Mouse (Mus musculus): ENCODE measurements around the gene Ptprm. TPM values are rescaled to one million over a fixed set of nuclear protein-coding genes. Genes with fewer than 3 reads are reported as not detected.

The Ptprm gene
- 14.3 and 15.8 TPM in 2 replicates for polyA plus RNA-seq (2015; fragmentation: Nextera tagmentation; extraction: Ambion mirVana)

DNA sequence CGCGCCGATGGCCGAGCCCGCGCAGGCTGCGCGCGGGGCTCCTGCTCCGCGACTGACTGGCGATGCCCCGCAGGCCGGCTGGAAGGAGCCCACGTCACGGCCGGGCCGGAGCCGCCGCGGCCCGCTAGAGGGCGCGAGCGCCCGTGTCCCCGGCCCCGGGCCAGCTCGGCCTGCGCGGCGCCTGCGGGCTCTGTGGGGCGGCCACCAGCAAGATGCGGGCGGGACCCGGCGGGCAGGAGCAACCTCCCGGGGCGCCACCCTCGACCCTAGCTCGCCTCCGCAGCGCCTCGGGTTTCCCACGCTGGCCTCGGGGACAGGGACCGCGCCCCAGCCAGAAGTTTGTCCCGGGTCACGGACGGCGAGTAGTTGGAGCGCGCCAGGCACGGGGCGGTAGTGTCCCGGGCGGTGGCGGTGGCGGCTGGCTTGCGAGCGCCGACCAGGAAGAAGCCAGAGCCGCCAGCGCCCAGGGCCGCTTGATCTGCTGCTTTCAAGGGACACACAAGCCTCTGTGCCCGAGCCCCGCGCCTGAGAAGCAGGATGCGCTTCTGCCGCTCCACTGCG, at the start of gene Ptprm:
Gene Ptprm, minus strand, starts transcription at position 7 of the 561 bp plus-strand sequence.
- Histone ChIP-seq H3K4me2 (peak within 1 kb of the TSS; percentile 87), H3K27me3 (peaks cover 26% of the 10 kb centered on the region), H3K36me3 (no peaks in the 10 kb centered on the region), H3K9me3 (no peaks in the 10 kb centered on the region), H3K4me1 (peaks cover 13% of the 10 kb centered on the region), H3K27ac (peak within 1 kb of the TSS; percentile 75), H3K9ac (peak within 1 kb of the TSS; percentile 83), H3K4me3 (peak within 1 kb of the TSS; percentile 61)
- 0% methylated on average over 69 of the region's 73 CpGs for WGBS
- ATAC-seq (ENCODE audit: insufficient number of reproducible peaks, insufficient read depth, low FRiP score, low TSS enrichment, low read depth), result peak; percentile 88

DNA sequence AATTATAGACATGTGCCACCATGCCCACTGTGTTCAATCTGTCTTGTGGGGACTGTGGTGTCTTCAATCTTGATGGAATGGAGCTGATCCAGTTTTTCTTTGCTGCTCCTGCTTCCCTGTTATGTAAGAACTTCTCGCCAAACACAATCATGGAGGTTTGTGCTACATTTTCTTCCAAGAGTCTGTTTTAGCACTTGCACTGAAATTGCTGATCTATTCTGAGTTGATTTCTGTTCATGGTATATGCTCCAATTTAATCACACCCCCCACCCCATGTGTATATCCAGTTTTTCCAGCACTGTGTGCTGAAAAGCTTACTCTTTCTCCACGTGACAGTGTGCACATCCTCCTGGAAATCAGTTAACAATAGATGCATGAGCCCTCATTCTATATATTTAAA, 41.9 kb upstream of the Ptprm start:
- Histone ChIP-seq H3K27me3 (no peaks in the 10 kb centered on the region), H3K36me3 (no peaks in the 10 kb centered on the region), H3K4me3 (no peak overlapping the region), H3K4me2 (no peak overlapping the region), H3K9ac (no peak overlapping the region), H3K4me1 (0 out of 2 replicates have a peak, but pooled peaks cover 3% of the 10 kb centered on the region), H3K27ac (no peak overlapping the region), H3K9me3 (no peaks in the 10 kb centered on the region)
- ATAC-seq (ENCODE audit: insufficient number of reproducible peaks, insufficient read depth, low FRiP score, low TSS enrichment, low read depth), result no peak
- WGBS, result 76% methylated on average over 2 of the region's 2 CpGs

DNA sequence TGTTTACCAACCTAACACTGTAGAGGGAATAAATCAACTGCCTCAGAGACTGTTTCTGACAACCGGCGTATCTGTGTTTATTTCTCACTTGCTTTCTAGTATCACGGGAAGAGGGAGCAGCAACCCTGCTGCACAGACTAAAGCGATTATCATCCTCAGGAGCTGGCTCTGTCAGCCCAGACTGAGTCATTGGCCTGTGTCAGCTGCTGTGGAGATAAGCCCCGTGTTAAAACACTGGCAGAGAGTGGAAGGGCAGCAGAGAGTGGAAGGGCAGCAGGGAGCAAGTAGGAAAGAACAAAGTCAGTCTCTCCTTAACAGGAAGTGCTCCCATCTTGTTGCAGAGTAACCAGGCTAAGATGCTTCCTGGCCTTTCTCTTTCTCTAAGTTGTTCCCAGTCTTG, 36.6 kb upstream of the Ptprm start:
- Histone ChIP-seq H3K9me3 (no peaks in the 10 kb centered on the region), H3K36me3 (no peaks in the 10 kb centered on the region), H3K4me3 (no peak overlapping the region), H3K9ac (no peak overlapping the region), H3K4me2 (no peak overlapping the region), H3K27me3 (no peaks in the 10 kb centered on the region), H3K4me1 (no peaks in the 10 kb centered on the region), H3K27ac (no peak overlapping the region)
- WGBS, result 52% methylated on average over 5 of the region's 5 CpGs
- no peak for ATAC-seq (ENCODE audit: insufficient number of reproducible peaks, insufficient read depth, low FRiP score, low TSS enrichment, low read depth)

DNA sequence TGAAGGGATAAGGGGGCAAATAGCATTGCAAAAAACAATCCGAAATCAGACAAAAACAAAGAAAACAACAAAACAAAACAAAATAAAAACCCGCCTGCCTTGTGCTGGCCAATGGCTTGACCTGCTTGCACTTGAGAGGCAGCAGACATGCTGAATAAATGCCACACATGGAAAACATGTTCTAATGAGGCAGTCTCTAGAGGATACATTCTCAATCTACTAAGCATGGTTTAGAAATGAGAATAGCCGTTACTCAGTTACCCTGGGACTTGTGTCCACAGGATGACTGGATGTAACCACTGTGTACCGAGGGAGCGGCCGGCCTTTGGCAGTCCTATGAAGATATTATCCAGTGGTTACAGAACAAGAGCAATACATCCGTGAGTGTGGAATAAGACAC, 33.9 kb upstream of the Ptprm start:
- Histone ChIP-seq H3K9me3 (no peaks in the 10 kb centered on the region), H3K4me1 (no peaks in the 10 kb centered on the region), H3K36me3 (no peaks in the 10 kb centered on the region), H3K9ac (no peak overlapping the region), H3K4me2 (no peak overlapping the region), H3K27ac (no peak overlapping the region), H3K27me3 (no peaks in the 10 kb centered on the region), H3K4me3 (no peak overlapping the region)
- 72% methylated on average over 7 of the region's 7 CpGs for WGBS
- ATAC-seq (ENCODE audit: insufficient number of reproducible peaks, insufficient read depth, low FRiP score, low TSS enrichment, low read depth), result no peak

DNA sequence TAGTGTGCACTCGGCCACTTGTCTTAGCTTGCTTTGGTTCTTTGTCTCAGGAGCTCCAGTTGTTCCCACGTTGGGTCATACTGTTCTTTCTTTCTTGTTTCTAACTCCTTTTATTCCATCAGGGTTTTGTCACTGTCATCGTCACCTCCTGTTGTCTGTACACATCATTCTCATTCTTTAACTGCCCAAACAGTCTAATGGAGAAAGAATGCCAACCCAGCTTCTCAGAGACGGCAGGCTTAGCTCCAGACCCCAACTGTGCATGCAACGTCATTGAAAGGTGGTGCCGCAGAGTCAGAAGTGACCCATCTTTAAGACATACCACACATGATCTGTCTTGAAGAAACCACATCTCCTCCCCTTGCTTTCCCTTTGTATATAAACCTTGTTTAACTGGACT, 31.0 kb upstream of the Ptprm start:
- WGBS, result 70% methylated on average over 6 of the region's 6 CpGs

DNA sequence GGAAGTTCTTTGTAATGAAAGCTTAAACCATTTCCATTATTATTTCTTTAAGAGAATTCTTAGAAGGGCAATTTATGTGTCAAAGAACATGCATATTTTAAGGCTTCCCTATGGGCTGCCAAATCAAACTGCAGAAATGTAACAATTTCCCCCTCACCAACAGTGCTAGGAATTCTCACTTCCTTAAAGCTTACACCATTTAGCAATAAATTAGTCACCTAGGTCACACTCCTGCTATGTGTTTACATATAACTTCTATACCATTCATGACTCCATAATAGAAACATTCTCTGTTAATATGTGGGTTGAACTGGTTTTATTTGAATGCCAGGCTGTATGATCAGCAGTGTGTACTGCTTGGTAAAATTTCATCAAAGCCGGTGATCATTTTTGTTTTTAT, 29.4 kb upstream of the Ptprm start:
- Histone ChIP-seq H3K9ac (no peak overlapping the region), H3K27me3 (no peaks in the 10 kb centered on the region), H3K36me3 (no peaks in the 10 kb centered on the region), H3K9me3 (no peaks in the 10 kb centered on the region), H3K27ac (no peak overlapping the region), H3K4me3 (no peak overlapping the region), H3K4me1 (no peaks in the 10 kb centered on the region), H3K4me2 (no peak overlapping the region)
- ATAC-seq (ENCODE audit: insufficient number of reproducible peaks, insufficient read depth, low FRiP score, low TSS enrichment, low read depth), result no peak
- WGBS, result 90% methylated on average over 1 of the region's 1 CpGs

More for the DNA sequence above, 31.0 kb upstream of the Ptprm start:
- Histone ChIP-seq H3K36me3 (no peaks in the 10 kb centered on the region), H3K4me1 (no peaks in the 10 kb centered on the region), H3K9ac (no peak overlapping the region), H3K27ac (no peak overlapping the region), H3K4me2 (no peak overlapping the region), H3K4me3 (no peak overlapping the region), H3K27me3 (no peaks in the 10 kb centered on the region), H3K9me3 (no peaks in the 10 kb centered on the region)
- no peak for ATAC-seq (ENCODE audit: insufficient number of reproducible peaks, insufficient read depth, low FRiP score, low TSS enrichment, low read depth)

DNA sequence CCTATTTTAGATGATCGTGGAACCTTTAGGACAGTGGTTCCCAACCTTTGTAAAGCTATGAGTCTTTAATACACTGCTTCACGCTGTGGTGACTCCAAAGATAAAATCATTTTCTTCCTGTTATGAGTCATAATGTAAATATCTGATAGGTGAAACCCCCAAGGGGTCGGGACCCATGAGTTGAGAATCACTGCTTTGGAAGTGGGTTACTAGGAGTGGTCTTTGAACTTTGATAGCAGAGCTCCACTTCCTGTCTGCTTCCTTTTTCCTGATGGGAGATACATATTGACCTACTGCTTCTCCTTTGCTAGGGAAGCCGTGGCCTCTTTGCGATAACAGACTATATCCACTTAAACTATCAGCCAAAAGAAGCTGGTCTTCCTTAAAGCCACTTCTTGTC, 27.4 kb upstream of the Ptprm start:
- no peaks in the 10 kb centered on the region for H3K4me1 ChIP-seq
- H3K4me3 ChIP-seq, result no peak overlapping the region
- H3K4me2 ChIP-seq, result no peak overlapping the region
- no peaks in the 10 kb centered on the region; the same call in 1 of the 2 replicates for H3K27me3 ChIP-seq
- H3K27ac ChIP-seq, result no peak overlapping the region
- no peaks in the 10 kb centered on the region for H3K9me3 ChIP-seq
- no peaks in the 10 kb centered on the region for H3K36me3 ChIP-seq
- 81% methylated on average over 5 of the region's 5 CpGs for WGBS
- no peak for ATAC-seq (ENCODE audit: insufficient number of reproducible peaks, insufficient read depth, low FRiP score, low TSS enrichment, low read depth)
- no peak overlapping the region for H3K9ac ChIP-seq

DNA sequence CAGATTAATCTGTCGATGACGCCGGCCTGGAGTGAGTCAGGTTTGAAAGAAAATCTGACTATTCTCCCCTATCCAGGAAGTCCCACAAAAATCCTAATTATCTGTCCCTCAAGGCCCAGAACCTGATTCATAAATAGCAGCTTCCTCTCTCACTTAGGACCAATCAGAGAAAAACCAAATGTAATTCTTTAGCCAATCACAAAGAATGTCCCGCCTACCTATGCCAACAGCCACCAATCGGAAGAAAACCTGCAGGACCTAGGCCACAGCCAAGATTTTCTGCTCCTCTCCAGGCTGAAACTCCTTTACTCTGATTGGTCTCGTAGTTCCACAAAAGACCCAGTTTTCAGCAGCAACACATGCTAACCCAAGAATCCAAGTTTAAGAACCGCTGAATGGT, 13.6 kb upstream of the Ptprm start:
- WGBS, result 87% methylated on average over 7 of the region's 7 CpGs
- H3K27ac ChIP-seq, result no peak overlapping the region
- H3K4me3 ChIP-seq, result no peak overlapping the region
- ATAC-seq (ENCODE audit: insufficient number of reproducible peaks, insufficient read depth, low FRiP score, low TSS enrichment, low read depth), result no peak
- no peak overlapping the region for H3K4me2 ChIP-seq
- H3K4me1 ChIP-seq, result no peaks in the 10 kb centered on the region
- no peaks in the 10 kb centered on the region for H3K36me3 ChIP-seq
- H3K9ac ChIP-seq, result no peak overlapping the region
- H3K27me3 ChIP-seq, result peaks cover 5% of the 10 kb centered on the region; the same call in 1 of the 2 replicates
- H3K9me3 ChIP-seq, result no peaks in the 10 kb centered on the region; the same call in 1 of the 2 replicates

DNA sequence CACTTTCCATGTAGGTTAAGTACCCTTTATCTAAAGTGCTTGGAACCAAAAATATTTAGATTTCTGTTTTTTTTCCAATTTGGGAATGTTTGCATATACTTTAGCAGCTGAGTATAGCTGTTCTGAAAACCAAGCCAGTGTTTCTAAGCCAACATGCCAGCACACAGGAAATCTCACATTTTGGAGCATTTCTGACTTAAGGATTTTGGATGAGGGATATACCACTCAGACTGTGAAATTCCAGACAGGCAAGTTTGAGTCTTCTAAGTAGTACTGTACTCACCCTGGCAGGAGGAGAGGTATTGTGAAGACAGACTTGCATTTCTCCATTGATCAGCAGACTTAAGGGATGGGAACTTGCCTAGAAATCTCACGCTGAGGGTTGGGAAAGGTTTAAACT, 10.2 kb upstream of the Ptprm start:
- ATAC-seq (ENCODE audit: insufficient number of reproducible peaks, insufficient read depth, low FRiP score, low TSS enrichment, low read depth), result no peak

DNA sequence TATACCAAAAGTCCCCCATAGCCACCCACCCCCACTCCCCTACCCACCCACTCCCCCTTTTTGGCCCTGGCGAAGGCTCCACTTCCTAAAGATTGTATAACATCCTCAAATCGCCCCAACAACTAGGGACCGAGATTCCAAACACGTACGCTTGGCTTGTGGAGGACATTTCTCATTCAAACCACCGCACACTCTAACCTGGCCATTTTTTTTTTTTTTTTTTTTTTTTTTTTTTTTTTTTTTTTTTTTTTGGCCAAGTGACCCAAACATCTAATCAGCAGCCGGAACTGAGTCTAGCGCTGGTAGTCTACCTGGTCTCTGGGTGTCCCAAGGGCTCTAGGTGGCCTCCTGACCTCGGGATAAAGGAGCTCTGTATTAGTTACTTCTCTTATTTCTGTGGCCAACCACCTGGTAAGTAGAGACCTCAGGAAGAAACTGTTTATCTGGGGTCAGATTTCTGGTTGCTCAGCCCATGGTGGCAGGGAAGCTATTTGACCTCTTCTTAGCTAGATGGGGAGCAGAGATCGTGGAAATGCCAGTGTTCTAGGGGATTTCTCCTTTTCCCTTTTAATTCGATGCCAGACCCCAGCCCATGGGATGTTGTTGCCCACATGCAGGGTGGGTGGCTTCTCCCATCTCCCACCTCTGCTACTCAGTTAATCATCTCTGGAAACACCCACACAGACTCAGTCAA, 9.3 kb upstream of the Ptprm start:
- H3K9me3 ChIP-seq, result no peaks in the 10 kb centered on the region; the same call in 1 of the 2 replicates
- no peak overlapping the region for H3K9ac ChIP-seq
- H3K4me3 ChIP-seq, result no peak overlapping the region

More for the DNA sequence above, 10.2 kb upstream of the Ptprm start:
- no peak overlapping the region for H3K27ac ChIP-seq
- no peaks in the 10 kb centered on the region for H3K36me3 ChIP-seq
- H3K4me2 ChIP-seq, result no peak overlapping the region
- peaks cover 9% of the 10 kb centered on the region; the same call in 1 of the 2 replicates for H3K27me3 ChIP-seq
- H3K4me3 ChIP-seq, result no peak overlapping the region
- H3K9me3 ChIP-seq, result no peaks in the 10 kb centered on the region; the same call in 1 of the 2 replicates
- 59% methylated on average over 1 of the region's 1 CpGs for WGBS
- no peak overlapping the region for H3K9ac ChIP-seq
- H3K4me1 ChIP-seq, result no peaks in the 10 kb centered on the region

DNA sequence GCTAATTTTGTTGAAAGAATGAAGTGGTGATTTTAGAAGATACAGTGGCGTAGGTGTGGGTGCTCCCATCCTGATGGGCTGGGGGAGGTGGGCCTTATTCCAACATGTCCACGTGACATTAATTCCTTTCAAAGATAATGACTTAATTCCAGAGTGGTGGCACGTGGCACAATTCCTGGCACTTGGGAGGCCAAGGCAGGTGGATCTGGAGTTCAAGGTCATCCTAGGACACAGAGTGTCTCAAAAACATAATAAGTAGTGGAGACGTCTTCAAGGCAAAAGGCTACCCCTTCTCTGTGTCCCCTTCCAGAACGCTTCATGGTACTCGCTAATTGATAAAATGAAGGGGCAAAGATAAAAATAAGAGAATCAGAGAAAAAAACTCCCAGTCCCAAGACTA, 7.9 kb upstream of the Ptprm start:
- 85% methylated on average over 6 of the region's 6 CpGs for WGBS
- H3K4me2 ChIP-seq, result no peak overlapping the region
- ATAC-seq (ENCODE audit: insufficient number of reproducible peaks, insufficient read depth, low FRiP score, low TSS enrichment, low read depth), result no peak
- H3K27ac ChIP-seq, result no peak overlapping the region
- H3K4me1 ChIP-seq, result no peaks in the 10 kb centered on the region
- H3K9ac ChIP-seq, result no peak overlapping the region
- H3K9me3 ChIP-seq, result no peaks in the 10 kb centered on the region; the same call in 1 of the 2 replicates
- H3K36me3 ChIP-seq, result no peaks in the 10 kb centered on the region
- H3K27me3 ChIP-seq, result peaks cover 9% of the 10 kb centered on the region; the same call in 1 of the 2 replicates
- H3K4me3 ChIP-seq, result no peak overlapping the region

More for the DNA sequence above, 9.3 kb upstream of the Ptprm start:
- 57% methylated on average over 11 of the region's 11 CpGs for WGBS
- Histone ChIP-seq H3K27ac (no peak overlapping the region), H3K27me3 (peaks cover 9% of the 10 kb centered on the region; the same call in 1 of the 2 replicates), H3K4me2 (no peak overlapping the region), H3K36me3 (no peaks in the 10 kb centered on the region), H3K4me1 (no peaks in the 10 kb centered on the region)
- ATAC-seq (ENCODE audit: insufficient number of reproducible peaks, insufficient read depth, low FRiP score, low TSS enrichment, low read depth), result no peak

DNA sequence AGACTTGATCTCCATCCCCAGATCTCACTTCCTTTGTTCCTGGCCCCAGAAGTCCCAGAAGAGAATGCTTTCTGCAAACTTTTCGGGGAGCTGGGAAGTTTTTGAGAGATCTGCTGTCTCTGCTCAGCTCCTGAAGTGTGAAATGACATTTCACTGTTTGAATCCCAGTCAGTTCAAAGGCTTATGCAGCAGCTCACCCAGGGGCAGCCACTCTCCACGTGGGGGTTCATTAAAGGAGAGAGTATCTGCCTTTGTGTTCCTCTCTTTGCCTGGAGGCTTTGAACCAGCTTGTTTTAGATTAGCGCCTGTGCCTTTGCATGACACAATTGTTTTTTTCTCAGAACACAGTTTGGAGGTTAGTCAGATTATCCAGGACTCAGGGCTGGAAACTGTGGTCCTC, 6.3 kb upstream of the Ptprm start:
- no peaks in the 10 kb centered on the region; the same call in 1 of the 2 replicates for H3K9me3 ChIP-seq
- no peaks in the 10 kb centered on the region for H3K36me3 ChIP-seq
- H3K4me3 ChIP-seq, result no peak overlapping the region
- no peak for ATAC-seq (ENCODE audit: insufficient number of reproducible peaks, insufficient read depth, low FRiP score, low TSS enrichment, low read depth)
- no peaks in the 10 kb centered on the region for H3K4me1 ChIP-seq
- H3K27ac ChIP-seq, result no peak overlapping the region
- no peak overlapping the region for H3K9ac ChIP-seq
- H3K27me3 ChIP-seq, result peaks cover 16% of the 10 kb centered on the region
- no peak overlapping the region for H3K4me2 ChIP-seq
- WGBS, result 7% methylated on average over 3 of the region's 3 CpGs

Measured in embryonic facial prominence, embryonic 13.5 days (tissue).